Mouse (Mus musculus) CH12.LX (cell line): ENCODE measurements around the gene Acsbg1. TPM values are rescaled to one million over a fixed set of nuclear protein-coding genes. Genes with fewer than 3 reads are reported as not detected.

Source experiments
- DNase-seq: peaks from one replicate; pipeline ENCODE4 v3.0.0-alpha.2; 2013; ENCODE audit errors: extremely low read depth
- H3K27ac ChIP-seq: 2 replicates; pipeline ENCODE4 v1.5.1; 2012; ENCODE audit warnings: low read depth, mild to moderate bottlenecking, control low read depth, moderate library complexity; ENCODE audit not compliant: insufficient read depth
- H3K27me3 ChIP-seq: replicated peaks from 2 replicates; pipeline ENCODE3; 2012; ENCODE audit warnings: inconsistent platforms
- H3K36me3 ChIP-seq, 2 experiments: replicated peaks in 1 of 2; 2 replicates each; pipeline versions ENCODE3 to v1.6.1; 2012; ENCODE audit warnings: inconsistent platforms in 1 of 2, low read length in 1 of 2, mild to moderate bottlenecking in 1 of 2, mixed read lengths in 1 of 2, moderate library complexity in 1 of 2; ENCODE audit not compliant: control insufficient read depth in 1 of 2, insufficient read depth in 1 of 2
- H3K4me1 ChIP-seq, 2 experiments: 2 replicates each; pipeline ENCODE4 v1.6.1; 2012; ENCODE audit warnings: inconsistent platforms in 1 of 2, moderate library complexity in 1 of 2; ENCODE audit not compliant: insufficient read depth in 2 of 2, control insufficient read depth in 1 of 2
- H3K4me2 ChIP-seq: 2 replicates; pipeline ENCODE4 v1.6.1; 2012; ENCODE audit warnings: low read depth, mild to moderate bottlenecking, control low read depth; ENCODE audit not compliant: poor library complexity, insufficient read depth, severe bottlenecking
- H3K4me3 ChIP-seq, 3 experiments: fragments of 150-350 bp in 1 of 3; sonication (generic) in 1 of 3; replicated peaks in 1 of 3; 2 replicates each; pipeline versions ENCODE3 to v1.5.1; 2011 to 2012; ENCODE audit warnings: low read depth in 2 of 3, low read length in 2 of 3, mild to moderate bottlenecking in 2 of 3, moderate library complexity in 2 of 3, control low read depth in 1 of 3, improper control_type of control experiment in 1 of 3, inconsistent platforms in 1 of 3, mixed read lengths in 1 of 3; ENCODE audit not compliant: poor library complexity in 1 of 3
- H3K79me2 ChIP-seq: replicated peaks from 2 replicates; pipeline ENCODE4 v1.6.1; 2012; ENCODE audit warnings: mild to moderate bottlenecking, moderate library complexity; ENCODE audit not compliant: control insufficient read depth, poor library complexity, insufficient read depth, severe bottlenecking; ENCODE audit errors: extremely low read depth
- H3K9ac ChIP-seq: 2 replicates; pipeline ENCODE4 v1.6.1; 2012; ENCODE audit warnings: low read depth, mild to moderate bottlenecking, control low read depth, moderate library complexity; ENCODE audit not compliant: insufficient read depth
- H3K9me3 ChIP-seq: replicated peaks from 2 replicates; pipeline ENCODE3; 2012; ENCODE audit warnings: low read length, inconsistent platforms, mixed read lengths
- BHLHE40 ChIP-seq: IDR thresholded peaks from 2 replicates; pipeline ENCODE4 v1.6.1; 2011; ENCODE audit warnings: mild to moderate bottlenecking, low read depth, low read length, improper control_type of control experiment
- CHD2 ChIP-seq: IDR thresholded peaks from 2 replicates; pipeline ENCODE4 v1.6.1; 2011; ENCODE audit warnings: low read length, improper control_type of control experiment
- CTCF ChIP-seq, 2 experiments: IDR thresholded peaks in 1 of 2; conservative IDR thresholded peaks in 1 of 2; 2 replicates each; pipeline ENCODE4 v1.5.1; 2011 to 2012; ENCODE audit warnings: low read depth in 2 of 2, low read length in 2 of 2, improper control_type of control experiment in 1 of 2, inconsistent platforms in 1 of 2, mild to moderate bottlenecking in 1 of 2, moderate library complexity in 1 of 2
- ELF1 ChIP-seq: IDR thresholded peaks from 2 replicates; pipeline ENCODE4 v1.6.1; 2014; ENCODE audit warnings: low read depth, mild to moderate bottlenecking, inconsistent platforms, low read length, improper control_type of control experiment
- EP300 ChIP-seq: IDR thresholded peaks from 2 replicates; pipeline ENCODE4 v1.6.1; 2011; ENCODE audit warnings: low read length, improper control_type of control experiment
- HCFC1 ChIP-seq: IDR thresholded peaks from 2 replicates; pipeline ENCODE4 v1.6.1; 2012; ENCODE audit warnings: low read depth, mild to moderate bottlenecking, inconsistent platforms, low read length, improper control_type of control experiment
- MEF2A ChIP-seq: IDR thresholded peaks from 2 replicates; pipeline ENCODE4 v1.6.1; 2014; ENCODE audit warnings: low read depth, mild to moderate bottlenecking, inconsistent platforms, low read length, improper control_type of control experiment, borderline replicate concordance
- MYC ChIP-seq: IDR thresholded peaks from 2 replicates; pipeline ENCODE4 v1.6.1; 2011; ENCODE audit warnings: low read depth, mild to moderate bottlenecking, improper control_type of control experiment, low read length
- NRF1 ChIP-seq: IDR thresholded peaks from 2 replicates; pipeline ENCODE4 v1.6.1; 2014; ENCODE audit warnings: low read depth, mild to moderate bottlenecking, inconsistent platforms, low read length, improper control_type of control experiment, moderate library complexity
- PAX5 ChIP-seq: IDR thresholded peaks from 2 replicates; pipeline ENCODE4 v1.6.1; 2012; ENCODE audit warnings: low read length, inconsistent platforms, mixed read lengths
- POLR2AphosphoS2 ChIP-seq: IDR thresholded peaks from 2 replicates; pipeline ENCODE4 v1.6.1; 2011; ENCODE audit warnings: low read depth, low read length, improper control_type of control experiment
- RCOR1 ChIP-seq: conservative IDR thresholded peaks from 2 replicates; pipeline ENCODE4 v1.6.1; 2012; ENCODE audit warnings: low read depth, mild to moderate bottlenecking, inconsistent platforms, low read length, improper control_type of control experiment
- TBP ChIP-seq: conservative IDR thresholded peaks from 2 replicates; pipeline ENCODE4 v1.6.1; 2011; ENCODE audit warnings: low read depth, low read length, improper control_type of control experiment
- USF1 ChIP-seq: IDR thresholded peaks from 2 replicates; pipeline ENCODE4 v1.6.1; 2014; ENCODE audit warnings: low read depth, mild to moderate bottlenecking, inconsistent platforms, low read length, improper control_type of control experiment
- ZMIZ1 ChIP-seq: IDR thresholded peaks from 2 replicates; pipeline ENCODE4 v1.6.1; 2012; ENCODE audit warnings: low read depth, mild to moderate bottlenecking, inconsistent platforms, low read length, improper control_type of control experiment
- dilution Hi-C: fragments of 300-500 bp; cut with MboI; formaldehyde crosslinking; loops from 2 replicates; pipeline ENCODE4 v1.14.3; 2020; ENCODE audit warnings: low sequenced_read_pairs; ENCODE audit not compliant: extremely low pct_unique_long_range_greater_than_20kb, extremely low pct_ligation_motif_present
- in situ Hi-C: fragments of 300-500 bp; cut with MboI; formaldehyde crosslinking; loops from 3 replicates; pipeline ENCODE4 v1.14.3; 2019; ENCODE audit warnings: low sequenced_read_pairs, low pct_ligation_motif_present, low pct_unique_long_range_greater_than_20kb, mixed read lengths
- polyA plus RNA-seq: library from polyadenylated mRNA; unstranded; fragments of >175 nt; gene quantifications from 2 replicates; pipeline ENCODE4 v1.2.1, GENCODE M21; 2012; ENCODE audit warnings: low read depth; ENCODE audit not compliant: insufficient read length
- total RNA-seq, 2 experiments: library from RNA; depleted of rRNA; stranded (reverse); fragments of 300-350 nt in 1 of 2; fragments of >200 nt in 1 of 2; gene quantifications; 2 replicates each; pipeline ENCODE4 v1.2.3; 2012 to 2014

The Acsbg1 gene
- total and polyA plus RNA-seq, 3 experiments, result 16.8 to 24.0 (median 23.6) TPM

DNA sequence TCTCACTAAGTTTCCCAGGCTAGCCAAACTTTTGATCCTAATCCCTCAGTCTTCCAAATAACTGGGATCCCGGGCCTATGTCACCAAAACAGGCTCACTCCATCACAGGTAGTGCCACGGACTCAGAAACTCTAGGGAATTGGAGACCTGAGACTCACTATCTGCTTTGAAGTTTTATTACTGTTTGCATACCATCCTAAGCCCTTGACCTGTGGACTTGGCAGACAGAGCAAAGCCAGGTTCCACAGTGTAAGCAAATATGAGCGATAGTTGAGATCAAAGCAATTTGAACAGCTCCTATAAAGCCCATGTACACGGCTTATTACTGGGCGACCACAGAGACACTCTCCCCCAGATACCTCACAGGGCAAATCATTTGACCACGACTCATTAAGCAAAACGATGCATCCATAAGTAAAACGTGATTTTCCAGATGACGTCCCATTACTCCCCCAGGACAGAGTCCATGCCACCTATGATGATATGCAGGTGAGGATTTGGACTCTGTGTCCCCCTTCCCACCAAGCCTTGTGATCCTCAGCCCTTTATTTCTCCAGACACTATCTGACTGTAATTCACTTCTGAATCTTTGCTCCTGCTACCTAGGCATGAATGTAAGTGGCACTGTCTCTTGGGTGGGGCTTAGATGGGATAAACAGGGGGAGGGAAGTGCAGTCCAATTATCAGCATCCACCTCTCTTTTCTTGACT is 90.4 kb downstream of the Acsbg1 start:
- Histone ChIP-seq H3K9me3 (no peaks in the 10 kb centered on the region), H3K36me3 (no peaks in the 10 kb centered on the region), H3K9ac (no peak overlapping the region), H3K27ac (no peak overlapping the region), H3K27me3 (no peaks in the 10 kb centered on the region), H3K79me2 (no peaks in the 10 kb centered on the region), H3K4me3 (no peak overlapping the region), H3K4me1 (peaks cover 8 to 12% of the 10 kb centered on the region in 2 experiments; a peak in 3 of 4 replicates), H3K4me2 (no peak overlapping the region)
- dilution Hi-C loops, result no loop called here
- no peak for DNase-seq
- in situ Hi-C loops, result no loop called here
- TF ChIP-seq MEF2A (no peak), ZMIZ1 (no peak), TBP (no peak), USF1 (no peak), RCOR1 (no peak), PAX5 (no peak), ELF1 (no peak)

DNA sequence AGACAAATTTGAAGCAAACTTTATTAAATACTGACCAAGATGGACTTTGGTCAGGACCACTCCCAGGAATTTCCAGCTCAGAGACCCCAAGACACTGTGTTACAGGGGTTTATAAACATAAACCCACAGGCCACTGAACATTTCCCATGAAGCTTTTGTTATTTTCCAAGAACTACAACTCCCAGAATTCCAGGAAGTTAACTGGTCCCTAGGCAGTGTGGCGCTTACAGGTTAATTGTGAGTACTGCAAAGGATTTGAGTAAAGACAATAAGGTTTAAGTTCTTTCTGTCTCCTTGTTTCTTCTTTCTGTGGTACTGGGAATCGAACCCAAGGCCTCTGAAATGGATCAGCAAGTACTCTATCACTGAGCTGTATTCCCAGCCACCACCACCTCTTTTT is 92.9 kb downstream of the Acsbg1 start:
- Histone ChIP-seq H3K36me3 (no peaks in the 10 kb centered on the region), H3K9ac (no peak overlapping the region), H3K4me3 (no peak overlapping the region), H3K9me3 (no peaks in the 10 kb centered on the region), H3K79me2 (no peaks in the 10 kb centered on the region), H3K4me2 (no peak overlapping the region), H3K27ac (no peak overlapping the region), H3K4me1 (peaks cover 16 to 37% of the 10 kb centered on the region in 2 experiments; a peak in 3 of 4 replicates), H3K27me3 (no peaks in the 10 kb centered on the region)
- dilution Hi-C loops (no loop called here), in situ Hi-C loops (no loop called here)
- TF ChIP-seq MYC (no peak), HCFC1 (peak; percentile 63)
- no peak for DNase-seq

DNA sequence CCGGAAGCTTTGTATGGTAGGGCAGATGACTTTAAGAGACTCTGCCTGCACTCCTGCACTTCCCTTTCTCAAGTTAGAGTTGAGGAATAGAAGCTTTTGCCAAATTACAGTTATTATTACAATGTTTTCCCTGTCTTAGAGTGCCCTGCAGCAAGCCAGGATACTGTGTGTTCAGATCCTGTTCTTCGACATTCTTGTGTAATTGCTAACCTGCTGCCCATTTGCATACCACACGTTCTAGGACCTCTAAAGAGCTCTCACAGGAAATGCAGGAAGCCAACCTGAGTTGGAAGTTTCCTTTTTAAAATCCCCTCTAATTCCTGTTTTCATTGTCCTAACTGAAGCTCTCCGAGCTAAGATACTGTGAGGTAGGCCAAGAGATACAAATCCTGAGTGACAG is 94.7 kb downstream of the Acsbg1 start:
- TF ChIP-seq CHD2 (no peak), BHLHE40 (peak; percentile 65), NRF1 (no peak), POLR2AphosphoS2 (no peak), EP300 (peak; percentile 42; the same call in 1 of the 2 replicates), CTCF (conservative IDR thresholded peaks at IDR 0.05 in 1 of 2, IDR thresholded peaks at IDR 0.05 in 1 of 2; ENCODE audit: low read depth in 2 of 2, low read length in 2 of 2) (no peak)
- Histone ChIP-seq H3K4me3 (no peak overlapping the region), H3K9ac (no peak overlapping the region), H3K27me3 (no peaks in the 10 kb centered on the region), H3K27ac (no peak overlapping the region), H3K4me2 (no peak overlapping the region), H3K4me1 (peaks cover 16 to 37% of the 10 kb centered on the region in 2 experiments; a peak in 3 of 4 replicates), H3K36me3 (no peaks in the 10 kb centered on the region), H3K79me2 (no peaks in the 10 kb centered on the region), H3K9me3 (no peaks in the 10 kb centered on the region)
- no peak for DNase-seq
- dilution Hi-C loops, result no loop called here
- in situ Hi-C loops, result no loop called here
